Mouse (Mus musculus): ENCODE measurements around the gene Sh3rf3.

Gene Sh3rf3

GRCm38 (mm10) chr10:59104683-59105082 lies 291.5 kb downstream of the Sh3rf3 start:
- DNase-seq (ENCODE audit: low read depth, low spot score) = no peak

GRCm38 (mm10) chr10:59105885-59106284 lies 292.7 kb downstream of the Sh3rf3 start:
- no peak for DNase-seq (ENCODE audit: low read depth, low spot score)

DNA sequence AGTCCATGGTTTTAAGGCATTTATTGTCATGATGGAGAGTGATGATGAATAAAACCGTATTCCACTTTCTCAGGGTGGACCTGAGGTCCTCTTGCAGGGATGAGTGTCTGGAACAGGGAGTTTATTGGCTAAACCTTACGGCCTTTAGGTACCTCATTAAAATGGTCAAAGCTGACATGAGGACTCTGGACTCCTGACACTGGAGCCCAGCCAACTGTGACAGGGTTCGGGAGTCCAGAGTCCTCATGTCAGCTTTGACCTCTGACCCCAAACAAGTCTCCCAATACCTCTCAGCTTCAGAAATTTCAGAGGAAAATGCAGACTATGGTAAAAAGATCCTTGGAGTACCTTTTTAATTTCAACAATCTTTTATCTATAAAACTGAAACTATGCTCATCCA lies 293.5 kb downstream of the Sh3rf3 start:
- no peak for DNase-seq (ENCODE audit: low read depth, low spot score)

DNA sequence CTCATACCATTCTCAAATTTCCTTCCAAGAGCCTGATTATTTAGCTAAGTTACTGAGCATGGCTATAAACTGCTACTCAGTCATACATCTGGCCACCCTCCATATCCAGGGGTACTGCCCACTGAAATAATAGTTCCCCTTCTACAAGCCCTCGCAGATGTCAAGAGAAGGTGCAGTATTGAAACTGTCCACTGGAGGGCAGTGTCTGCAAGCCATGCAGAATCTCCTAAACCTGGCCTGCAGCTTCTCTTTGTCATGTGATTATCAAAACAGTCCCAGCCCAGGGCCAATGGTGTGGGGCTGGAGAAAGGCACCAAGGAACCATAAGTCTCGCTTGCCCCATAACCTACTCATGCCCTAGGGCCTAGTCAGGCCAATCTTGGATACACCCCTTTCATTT lies 295.9 kb downstream of the Sh3rf3 start:
- DNase-seq (ENCODE audit: low read depth, low spot score) = peak; percentile 57

DNA sequence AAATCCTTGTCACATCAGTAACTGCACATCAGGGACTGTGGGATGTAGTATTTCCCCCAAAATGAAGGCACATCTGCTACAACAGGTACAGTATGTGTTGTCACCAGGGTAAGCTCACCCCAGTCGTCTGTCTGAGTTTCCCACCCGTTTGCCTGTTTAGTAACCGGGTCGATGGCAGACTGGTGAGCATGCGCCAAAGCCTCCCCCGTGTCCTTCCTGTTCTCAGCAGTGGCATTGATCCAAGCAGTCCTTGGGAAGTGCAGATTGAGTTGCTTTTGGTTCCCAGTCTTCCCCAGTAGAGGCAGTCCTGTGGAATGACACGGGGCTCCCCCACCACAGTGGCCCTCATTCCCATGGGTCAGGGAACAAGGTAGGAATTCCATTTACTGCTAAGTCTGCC lies 297.2 kb downstream of the Sh3rf3 start:
- no peak for DNase-seq (ENCODE audit: low read depth, low spot score)

- DNase-seq (ENCODE audit: low read depth, low spot score) = no peak
These were observed 299.6 kb downstream of the Sh3rf3 start for GRCm38 (mm10) chr10:59112755-59113154.

DNA sequence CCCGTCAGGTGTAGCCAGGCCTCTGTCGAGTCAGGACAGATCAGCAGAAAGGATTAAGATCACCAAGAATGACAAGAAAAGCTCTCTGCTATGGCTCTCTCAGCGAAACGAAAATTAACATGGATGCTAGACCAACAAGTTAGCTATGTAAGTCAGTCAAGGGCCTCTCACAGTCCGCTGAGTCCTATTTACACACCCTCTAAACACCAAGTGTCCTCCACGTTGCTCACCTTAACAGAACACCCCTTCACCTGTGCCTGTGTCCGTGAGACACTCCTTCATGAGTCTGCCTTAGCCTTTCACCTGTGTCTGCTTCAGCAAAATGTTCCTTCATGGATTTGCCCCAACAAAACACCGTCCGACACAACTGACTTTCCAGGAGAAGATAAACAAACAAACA lies 300.2 kb downstream of the Sh3rf3 start:
- no peak for DNase-seq (ENCODE audit: low read depth, low spot score)

GRCm38 (mm10) chr10:59114535-59115291 lies 301.6 kb downstream of the Sh3rf3 start:
- DNase-seq (ENCODE audit: low read depth, low spot score) = no peak

- DNase-seq (ENCODE audit: low read depth, low spot score) = no peak
These were observed 302.5 kb downstream of the Sh3rf3 start for GRCm38 (mm10) chr10:59115691-59116090.

- DNase-seq (ENCODE audit: low read depth, low spot score) = no peak
These were observed 303.2 kb downstream of the Sh3rf3 start for GRCm38 (mm10) chr10:59116331-59116730.

- no peak for DNase-seq (ENCODE audit: low read depth, low spot score)
These were observed 304.4 kb downstream of the Sh3rf3 start for GRCm38 (mm10) chr10:59117555-59117954.

DNA sequence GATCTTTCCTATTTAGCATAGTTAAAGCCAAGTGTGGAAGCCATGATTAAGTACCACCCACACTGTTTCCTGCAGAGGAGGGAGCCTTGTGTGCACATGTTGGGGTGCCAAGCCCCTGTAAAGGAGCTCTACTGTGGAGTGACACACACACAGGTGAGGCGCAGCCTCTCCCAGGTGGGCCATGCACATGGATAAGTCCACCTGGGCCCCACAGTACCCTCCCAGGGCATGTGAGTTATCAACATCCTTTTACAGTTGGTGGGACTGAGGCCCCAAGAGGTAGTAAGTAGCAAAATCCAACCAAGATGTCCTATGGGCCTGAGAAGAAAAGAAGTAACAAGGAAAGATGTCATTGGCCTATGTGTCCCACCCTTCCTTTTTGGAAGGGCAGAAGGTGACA lies 305.8 kb downstream of the Sh3rf3 start:
- no peak for DNase-seq (ENCODE audit: low read depth, low spot score)

DNA sequence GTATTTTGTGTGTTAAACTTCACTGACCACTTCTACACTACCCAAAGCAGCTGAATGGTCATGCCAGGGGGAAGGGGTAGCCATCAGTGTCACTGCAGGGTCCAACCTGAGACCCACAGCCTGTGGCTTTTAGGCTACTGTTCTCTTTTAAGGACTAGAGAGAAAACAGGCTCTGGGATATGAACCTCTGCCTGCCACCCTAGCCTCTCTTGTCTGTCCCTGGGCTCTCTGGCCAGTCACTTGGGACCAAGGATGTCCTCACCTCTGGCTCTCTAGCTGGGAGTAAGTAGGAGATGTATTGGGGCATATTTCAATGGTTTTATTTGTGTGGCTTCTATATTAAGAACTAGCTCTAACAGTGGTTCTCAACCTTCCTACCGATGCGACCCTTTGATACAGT lies 306.7 kb downstream of the Sh3rf3 start:
- DNase-seq (ENCODE audit: low read depth, low spot score) = no peak

- no peak for DNase-seq (ENCODE audit: low read depth, low spot score)
These were observed 312.3 kb downstream of the Sh3rf3 start for GRCm38 (mm10) chr10:59125497-59125896.

DNA sequence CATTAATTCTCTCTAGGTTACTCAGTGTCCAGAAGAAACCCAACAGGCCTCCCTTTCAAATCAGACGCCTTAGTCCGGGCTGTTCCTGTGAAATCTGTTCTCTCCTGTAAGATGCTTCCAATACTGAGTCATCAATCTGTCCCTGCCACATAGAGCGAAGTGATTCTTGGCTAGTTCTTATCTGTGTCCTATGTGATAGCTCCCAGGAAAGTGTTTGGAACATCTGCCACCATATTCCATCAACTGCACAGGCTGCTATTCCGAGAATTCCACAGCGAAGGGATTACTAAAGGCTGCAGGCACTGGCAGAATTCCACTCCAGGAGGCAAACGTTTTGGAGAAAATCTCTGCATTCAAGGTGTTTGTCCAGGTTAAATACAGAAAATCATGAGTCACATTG lies 314.5 kb downstream of the Sh3rf3 start:
- DNase-seq (ENCODE audit: low read depth, low spot score) = no peak

DNA sequence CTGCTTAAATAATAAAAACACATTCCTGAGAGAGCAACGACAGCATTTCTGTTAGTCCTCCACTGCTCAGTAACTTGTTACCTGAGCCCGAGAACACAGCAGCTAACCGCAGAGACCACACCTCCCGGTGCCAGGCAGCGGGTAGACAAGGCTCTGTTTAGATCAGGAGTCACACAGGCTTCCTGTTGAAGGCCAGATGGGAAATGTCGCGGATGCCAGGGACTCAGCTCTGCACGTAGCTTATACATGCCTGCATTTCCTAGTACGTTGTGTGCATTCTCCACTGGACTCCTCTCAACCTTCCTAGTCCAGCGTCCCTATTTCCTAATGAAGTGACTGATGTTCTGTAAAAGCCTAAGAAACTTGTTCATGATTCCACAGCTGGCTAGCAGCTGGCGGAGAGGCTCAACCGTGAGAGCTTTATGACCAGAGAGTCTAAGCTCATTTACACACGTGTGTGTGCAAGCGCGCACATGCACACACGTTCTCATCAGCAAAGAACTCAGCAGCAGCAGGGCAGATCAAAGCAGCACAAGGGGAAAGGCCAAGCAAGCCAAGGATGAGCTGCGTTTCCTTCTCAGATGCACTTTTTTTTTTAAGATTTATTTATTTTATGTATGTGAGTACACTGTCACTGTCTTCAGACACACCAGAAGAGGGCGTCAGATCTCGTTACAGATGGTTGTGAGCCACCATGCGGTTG lies 318.9 kb downstream of the Sh3rf3 start:
- no peak for DNase-seq (ENCODE audit: low read depth, low spot score)

DNA sequence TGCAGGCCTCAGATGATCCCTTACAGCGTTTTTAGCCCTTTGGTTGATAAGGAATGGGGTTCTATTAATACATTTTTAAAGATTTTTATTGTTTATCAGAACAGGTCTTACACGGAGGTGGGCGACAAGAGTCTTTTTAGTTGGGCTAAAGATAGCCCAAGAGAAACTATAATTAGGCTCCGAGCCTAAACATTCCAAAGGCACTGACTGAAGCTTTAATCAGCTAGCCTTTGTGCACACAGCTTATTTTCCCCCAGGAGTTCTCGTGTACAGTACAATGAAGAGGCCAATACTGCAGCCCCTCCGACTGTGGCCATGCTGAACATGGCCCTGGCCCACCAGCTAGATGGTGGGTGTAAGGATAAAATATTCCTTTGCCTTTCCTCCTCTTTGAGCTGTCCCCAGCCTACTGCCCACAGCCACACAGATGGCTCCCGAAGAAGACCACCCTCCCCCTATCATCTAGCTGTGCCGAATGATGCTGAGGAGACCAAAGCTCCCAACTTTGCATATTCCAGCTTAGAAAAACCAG lies 320.4 kb downstream of the Sh3rf3 start:
- no peak for DNase-seq (ENCODE audit: low read depth, low spot score)

GRCm38 (mm10) chr10:59149956-59150383 lies 336.8 kb downstream of the Sh3rf3 start:
- DNase-seq (ENCODE audit: low read depth, low spot score) = peak; percentile 46

DNA sequence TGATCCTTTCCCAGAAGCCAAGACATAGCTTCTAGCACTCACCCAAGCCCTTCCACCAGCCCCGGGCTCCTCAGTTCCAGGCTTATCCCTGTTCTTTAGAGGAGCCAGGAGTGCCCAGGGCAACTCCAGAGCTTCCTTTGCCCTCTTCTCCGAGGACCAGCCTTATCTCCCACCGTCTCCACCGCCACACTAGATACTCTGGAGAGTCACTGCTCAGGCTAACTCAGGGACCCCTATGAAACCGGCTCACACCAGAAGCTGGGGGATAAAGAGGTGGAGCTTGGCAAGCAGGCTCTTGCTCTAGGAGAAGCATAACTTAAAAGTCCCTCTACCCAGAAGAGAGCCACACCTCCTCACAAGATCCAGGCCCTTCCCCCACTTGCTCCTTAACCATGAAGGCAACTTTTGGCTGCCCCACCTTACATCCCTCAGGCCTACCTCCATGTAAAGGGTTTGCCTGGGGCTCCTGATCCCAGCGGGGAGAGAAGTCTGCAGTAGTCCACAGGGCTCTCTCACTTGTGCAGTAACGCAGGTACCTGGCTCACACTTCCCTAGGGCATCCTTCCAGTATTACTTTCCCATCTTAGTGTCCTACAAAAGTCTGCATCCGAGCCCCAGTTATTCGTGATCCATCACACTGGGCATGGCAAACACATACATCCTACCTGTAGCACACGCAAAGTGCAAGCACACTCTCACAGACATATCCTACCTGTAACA lies 337.9 kb downstream of the Sh3rf3 start:
- DNase-seq (ENCODE audit: low read depth, low spot score) = no peak

GRCm38 (mm10) chr10:59152544-59153081 lies 339.5 kb downstream of the Sh3rf3 start:
- no peak for DNase-seq (ENCODE audit: low read depth, low spot score)

- DNase-seq (ENCODE audit: low read depth, low spot score) = no peak
These were observed 345.5 kb downstream of the Sh3rf3 start for GRCm38 (mm10) chr10:59158627-59159026.
